Mouse (Mus musculus) spleen, postnatal 4 days (tissue): ENCODE data around the gene Mefv.
A peak's percentile ranks its signal among the peaks of the same experiment; 100 is the strongest.
"Not testable (repeated sequence)": the region's sequence is repeated elsewhere in the genome, so short reads cannot be mapped to it uniquely, and the experiment has no call there.

ENCODE experiments used
- DNase-seq, 2 experiments: peaks; one replicate each; pipeline ENCODE4 v3.0.0; 2022; ENCODE audit warnings: low spot score in 2 of 2

The Mefv gene

DNA sequence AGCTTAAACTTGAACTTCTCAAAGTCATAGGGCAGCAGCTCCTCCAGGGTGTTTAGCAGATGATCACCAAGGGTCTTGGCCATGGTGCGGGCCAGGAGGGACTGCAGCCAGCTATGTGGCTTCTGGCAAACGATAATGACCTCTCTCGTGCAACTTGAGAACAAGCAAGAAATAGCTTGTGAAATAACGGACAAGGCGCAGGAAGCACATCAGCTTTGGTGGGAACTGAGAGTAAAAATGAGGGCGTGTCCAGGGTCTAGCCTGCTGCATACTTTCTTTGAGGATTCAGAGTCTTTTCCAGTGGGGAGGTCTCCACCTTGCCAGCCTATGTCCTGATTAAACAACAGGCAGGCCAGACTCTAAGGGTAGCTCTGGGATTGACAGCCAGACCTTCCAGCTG is at the start of gene Mefv:
Mefv (minus strand) TSS at position 118 of the 400 bp plus-strand sequence.
- no peak for DNase-seq

DNA sequence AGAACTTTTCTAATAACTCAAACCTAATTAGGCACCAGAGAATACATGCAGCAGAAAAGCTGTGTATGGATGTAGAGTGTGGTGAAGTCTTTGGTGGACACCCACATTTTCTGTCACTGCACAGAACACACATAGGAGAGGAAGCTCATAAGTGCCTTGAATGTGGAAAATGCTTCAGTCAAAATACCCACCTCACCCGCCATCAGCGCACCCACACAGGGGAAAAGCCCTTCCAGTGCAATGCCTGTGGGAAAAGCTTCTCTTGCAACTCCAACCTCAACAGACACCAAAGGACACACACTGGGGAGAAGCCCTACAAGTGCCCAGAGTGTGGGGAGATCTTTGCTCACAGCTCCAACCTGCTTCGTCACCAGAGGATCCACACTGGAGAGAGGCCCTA is 31.1 kb upstream of the Mefv start:
- no peak for DNase-seq

DNA sequence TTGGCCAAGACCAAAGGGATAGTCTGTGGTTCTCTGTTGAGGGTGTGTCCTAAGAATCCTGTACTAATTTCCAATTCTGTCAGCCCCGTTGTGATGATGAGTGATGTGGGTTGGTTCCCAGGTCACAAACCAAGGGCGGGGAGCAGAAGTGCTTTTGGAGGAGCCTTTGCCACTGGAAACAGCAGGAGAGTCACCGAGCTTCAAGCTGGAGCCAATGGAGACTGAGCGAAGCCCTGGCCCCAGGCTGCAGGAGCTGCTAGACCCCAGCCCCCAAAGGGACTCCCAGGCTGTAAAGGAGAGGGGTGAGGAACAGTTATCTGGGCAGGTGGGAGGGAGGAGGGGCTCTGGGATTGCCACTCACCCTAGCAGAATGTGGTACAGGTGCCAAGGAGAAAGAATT is 27.8 kb upstream of the Mefv start:
- DNase-seq = peak in 1 of 2 experiments; percentile 10

DNA sequence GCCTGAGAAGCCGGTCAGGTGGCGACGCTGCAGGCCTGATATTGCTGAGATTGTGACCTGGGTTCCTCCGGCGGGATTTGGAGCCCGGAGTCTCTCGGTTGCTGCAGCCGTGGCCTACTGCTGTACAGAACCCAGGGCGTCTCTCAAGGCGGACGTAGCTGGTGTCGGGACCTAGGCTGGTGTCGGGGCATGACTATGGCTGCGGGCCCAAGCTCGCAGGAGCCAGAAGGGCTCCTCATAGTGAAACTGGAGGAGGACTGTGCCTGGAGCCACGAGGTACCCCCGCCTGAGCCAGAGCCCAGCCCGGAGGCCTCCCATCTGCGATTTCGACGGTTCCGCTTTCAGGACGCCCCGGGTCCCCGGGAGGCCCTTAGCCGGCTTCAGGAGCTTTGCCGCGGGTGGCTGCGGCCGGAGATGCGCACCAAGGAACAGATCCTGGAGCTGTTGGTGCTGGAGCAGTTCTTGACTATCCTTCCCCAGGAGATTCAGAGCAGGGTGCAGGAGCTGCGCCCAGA is 26.3 kb upstream of the Mefv start:
- DNase-seq = peak; percentile 52 to 81

DNA sequence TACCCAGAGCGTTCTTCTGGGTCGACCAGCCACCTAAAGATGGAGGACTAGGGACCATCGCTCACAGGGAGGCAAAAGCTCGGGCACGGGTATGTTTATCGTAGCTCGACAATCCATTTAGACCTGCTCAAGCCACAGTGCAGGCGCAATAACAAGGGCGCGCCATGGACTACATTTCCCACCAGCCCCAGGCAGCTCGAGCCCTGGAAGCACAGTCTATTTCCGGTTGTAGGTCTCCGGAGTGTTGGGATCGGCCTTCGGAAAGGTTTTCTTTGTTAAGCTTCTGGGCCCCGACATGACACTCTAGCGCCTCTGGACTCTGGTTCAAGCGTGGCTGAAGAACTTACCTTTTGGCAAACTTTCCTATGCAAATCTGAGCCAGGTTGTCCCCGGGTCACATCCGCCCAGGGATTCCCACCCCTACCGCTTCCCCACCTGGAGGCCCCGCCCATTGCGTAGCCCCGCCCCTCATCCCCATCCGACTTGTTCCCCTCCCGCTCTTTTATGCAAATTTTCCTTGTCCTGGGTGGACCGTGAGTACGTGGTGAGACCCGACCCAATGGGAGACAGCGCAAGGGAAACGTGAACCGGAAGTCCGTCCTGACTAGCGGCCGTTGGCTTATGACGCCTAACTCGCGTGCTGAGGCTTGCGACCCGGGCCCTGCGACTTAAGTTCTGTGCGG is 25.7 kb upstream of the Mefv start, which contains the start of gene Zfp263:
Zfp263 (plus strand) TSS at position 591 of the 683 bp plus-strand sequence.
- peak; percentile 87 to 92 for DNase-seq

DNA sequence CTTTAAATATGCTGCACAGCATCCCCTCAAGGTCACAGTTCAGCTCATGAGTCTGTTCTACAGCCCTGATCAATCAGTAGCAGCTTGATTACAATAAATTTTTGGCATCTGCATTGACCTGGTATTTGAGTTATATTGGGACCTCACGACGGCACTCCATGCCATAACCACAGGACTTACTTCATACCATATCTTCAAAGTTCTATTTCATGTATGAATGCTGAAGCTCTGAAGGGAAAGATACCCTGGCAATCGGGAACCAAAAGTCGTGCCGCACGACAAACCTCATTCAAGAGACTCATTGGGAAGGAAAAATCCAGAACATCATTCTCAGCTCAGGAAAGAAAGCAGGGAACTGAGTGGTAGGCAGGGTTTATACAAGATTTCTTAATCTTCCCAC is 24.6 kb upstream of the Mefv start:
- DNase-seq = peak in 1 of 2 experiments; percentile 9

DNA sequence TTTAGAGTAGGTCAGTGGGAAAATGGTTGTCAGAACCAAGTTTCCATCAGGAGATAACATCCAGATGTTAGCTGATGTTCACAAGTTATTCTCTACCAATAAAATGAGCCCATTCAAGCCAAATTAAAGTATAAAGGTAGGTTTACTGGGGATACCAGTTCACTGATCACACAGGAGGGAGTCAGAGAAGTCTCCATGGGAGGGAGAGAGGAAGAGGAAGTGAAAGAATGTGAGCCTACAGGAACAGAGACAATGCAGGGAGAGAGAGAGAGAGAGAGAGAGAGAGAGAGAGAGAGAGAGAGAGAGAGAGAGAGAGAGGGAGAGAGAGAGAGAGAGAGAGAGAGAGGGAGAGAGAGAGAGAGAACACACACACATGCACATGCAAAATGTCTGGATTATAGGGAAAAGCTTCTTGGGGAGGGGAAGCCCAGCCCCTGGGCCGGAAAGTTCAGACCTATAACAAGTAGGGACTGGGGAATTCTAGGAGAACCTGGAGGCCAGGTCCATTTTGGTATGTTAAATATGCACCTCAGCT is 15.4 kb upstream of the Mefv start:
- no peak for DNase-seq

DNA sequence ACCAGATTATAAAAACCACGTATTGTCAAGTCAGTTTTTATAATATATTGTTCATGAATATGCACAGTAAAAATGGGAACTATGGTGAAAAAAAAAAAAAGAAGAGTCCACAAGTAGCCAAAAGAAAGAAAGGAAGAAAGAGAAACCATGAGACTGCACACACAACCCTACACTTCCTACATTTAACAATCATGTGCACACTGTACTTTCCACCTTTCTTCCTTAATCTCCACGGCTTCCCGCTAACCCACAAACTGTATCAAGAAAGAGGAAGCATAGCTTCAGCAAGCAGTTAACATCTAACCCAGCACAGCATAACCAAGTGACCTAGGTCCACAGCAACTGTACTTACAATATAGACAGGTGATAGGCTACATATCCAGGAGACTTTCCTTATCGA is 14.7 kb upstream of the Mefv start:
- DNase-seq = no peak

DNA sequence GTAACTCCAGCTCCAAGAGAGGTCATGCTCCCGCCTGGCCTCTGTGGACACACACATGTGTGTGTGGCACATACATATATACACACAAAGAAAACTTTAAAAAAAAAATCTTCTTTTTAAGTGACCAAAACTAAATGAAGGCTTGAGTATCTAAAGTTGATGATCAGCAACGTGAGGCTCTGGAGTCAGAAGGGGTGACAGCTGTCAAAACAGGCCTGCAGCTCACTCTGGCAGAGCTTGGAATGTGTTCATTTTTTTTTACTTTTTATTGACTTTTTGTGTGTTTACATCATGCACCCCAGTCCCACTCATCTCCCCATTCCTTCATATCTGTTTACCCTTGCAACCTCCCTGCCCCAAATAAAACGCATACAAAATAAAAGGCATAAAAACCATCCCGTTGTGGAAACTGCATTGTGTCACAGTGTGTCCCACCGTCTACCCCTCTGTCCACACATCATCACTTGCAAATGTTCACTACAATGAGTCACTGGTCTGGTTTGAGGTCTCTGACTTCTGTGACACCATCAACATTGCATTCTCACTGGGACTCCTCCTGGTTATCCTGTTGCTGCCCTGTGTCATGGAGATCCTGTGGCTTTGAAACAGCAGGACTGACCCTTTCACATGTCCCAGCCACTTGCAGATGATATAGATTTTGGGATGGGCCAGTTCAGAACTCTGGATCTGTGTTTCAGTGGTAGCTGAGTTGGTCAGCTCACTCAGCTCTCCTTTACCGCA is 10.3 kb upstream of the Mefv start:
- DNase-seq = no peak

DNA sequence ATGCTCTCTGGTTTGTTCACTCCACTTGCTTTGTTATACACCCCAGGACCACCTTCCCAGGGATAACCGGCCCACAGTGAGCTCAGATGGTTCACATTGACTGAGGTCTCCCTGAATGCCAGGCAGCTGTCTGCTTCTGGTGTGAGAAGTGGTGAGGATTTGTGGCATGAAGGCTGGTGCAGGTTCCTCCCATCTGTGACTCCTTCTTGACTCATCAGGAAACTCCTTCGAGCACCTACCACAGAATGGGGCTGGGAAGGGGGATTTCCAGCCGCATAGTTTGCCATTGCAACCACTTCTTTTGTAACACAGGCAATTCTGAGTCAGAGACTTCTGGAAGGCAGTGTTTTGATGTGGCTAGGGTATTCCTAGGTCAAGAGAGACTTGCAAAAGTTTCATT is 5.3 kb upstream of the Mefv start:
- no peak for DNase-seq

DNA sequence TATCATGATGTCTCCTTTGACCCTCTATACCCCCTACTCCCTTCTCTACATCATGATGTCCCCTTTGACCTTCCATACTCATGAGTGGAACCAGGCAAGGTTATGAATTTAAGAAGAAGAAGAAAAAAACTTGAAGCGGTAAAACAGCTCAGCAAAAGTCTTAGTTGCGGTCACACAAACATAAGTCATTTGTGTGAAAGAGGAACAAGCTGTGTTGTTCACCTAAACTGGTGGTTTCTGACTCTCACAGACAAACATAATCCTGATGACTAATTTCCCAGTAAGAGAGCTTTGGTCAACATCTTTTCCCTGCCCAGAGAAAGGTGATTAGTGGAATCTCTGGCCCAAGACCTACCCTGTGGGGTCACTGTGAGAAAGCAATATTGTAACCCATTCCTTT is 3.2 kb downstream of the Mefv start:
- peak in 1 of 2 experiments; percentile 31 for DNase-seq

DNA sequence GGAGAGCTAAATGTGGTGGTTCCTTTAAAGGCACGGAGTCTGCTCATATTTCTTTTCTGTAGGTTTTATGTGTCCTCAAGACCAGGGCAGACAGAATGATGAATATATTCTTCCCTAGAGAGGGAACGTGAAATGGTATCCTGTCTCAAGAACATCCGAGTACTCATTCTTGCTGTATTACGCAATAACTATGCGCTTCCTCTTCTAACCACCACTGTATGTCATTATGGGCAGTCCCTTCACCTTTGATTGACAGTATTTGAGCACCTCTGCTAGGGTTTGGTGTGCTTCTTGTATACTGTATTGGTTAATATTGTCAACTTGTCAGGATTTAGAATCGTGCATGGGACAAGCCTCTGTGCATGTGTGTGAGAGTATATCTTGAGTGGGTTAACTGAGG is 11.2 kb downstream of the Mefv start:
- no peak for DNase-seq

DNA sequence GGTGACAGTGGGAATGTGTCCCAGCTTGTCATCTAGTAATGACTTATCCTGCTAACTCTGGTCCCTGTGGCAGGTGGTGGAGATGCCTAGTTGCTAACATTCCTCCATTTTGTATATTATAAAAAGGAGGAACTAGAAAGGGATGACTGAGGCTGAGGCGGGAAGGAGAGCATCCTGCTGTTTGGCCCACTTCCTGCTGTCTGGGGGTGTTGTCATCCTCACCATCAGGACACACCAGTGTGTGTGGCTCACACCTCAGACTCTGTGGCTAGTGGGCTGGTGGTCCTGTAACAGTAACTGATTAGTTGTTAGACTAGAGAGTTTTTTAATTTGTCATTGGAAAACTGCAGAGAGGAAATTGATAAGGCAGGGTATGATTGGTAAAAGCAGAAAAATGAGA is 17.0 kb downstream of the Mefv start:
- no peak for DNase-seq

DNA sequence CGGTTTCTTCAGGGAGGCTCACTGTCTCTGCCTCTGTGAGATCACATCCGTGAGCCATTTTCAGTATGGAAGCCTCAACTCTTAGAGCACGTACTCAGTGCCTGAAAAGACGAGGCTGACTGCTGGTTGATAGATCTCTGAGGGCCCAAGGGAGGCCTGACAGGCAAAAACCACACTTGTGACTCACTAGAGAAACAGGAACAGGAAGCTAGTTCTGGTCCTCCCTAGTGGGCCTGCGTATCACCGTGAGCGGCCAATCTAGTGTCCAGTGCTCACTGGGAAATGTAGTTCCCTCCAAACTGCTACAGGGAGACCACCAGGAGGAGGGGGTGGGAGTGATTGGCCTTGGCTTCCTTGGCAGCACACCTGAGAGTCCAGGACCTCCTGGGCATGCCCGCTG is 18.6 kb downstream of the Mefv start:
- no peak for DNase-seq

DNA sequence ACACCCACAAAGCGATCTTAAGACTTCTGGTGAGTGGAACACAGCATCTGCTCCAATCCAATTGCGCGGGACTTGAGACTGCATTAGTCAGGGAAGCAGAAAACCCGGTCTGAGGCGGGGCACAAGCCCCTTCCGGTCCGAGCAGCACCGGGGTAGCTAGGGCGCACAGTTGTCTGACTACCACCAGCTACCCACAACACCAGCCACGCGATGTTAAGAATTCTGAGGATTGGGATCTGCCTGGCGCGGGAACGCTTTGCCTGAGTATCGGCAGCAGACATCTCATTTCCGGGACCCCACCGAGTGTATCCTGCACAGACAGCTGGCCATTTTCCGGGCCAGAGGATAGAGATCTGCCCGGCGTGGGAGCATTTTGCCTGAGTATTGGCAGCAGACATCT is 28.3 kb downstream of the Mefv start:
- DNase-seq = not testable (repeated sequence)
